Mouse (Mus musculus) stomach, postnatal 0 days (tissue): ENCODE results near the gene Ski.

Source experiments
- CTCF ChIP-seq: IDR thresholded peaks from 2 replicates; pipeline ENCODE4 v1.5.1; 2016; ENCODE audit warnings: antibody characterized with exemption, low read depth, mild to moderate bottlenecking, moderate library complexity
- EP300 ChIP-seq: optimal IDR thresholded peaks from 2 replicates; pipeline ENCODE3; 2016; ENCODE audit warnings: antibody characterized with exemption

DNA sequence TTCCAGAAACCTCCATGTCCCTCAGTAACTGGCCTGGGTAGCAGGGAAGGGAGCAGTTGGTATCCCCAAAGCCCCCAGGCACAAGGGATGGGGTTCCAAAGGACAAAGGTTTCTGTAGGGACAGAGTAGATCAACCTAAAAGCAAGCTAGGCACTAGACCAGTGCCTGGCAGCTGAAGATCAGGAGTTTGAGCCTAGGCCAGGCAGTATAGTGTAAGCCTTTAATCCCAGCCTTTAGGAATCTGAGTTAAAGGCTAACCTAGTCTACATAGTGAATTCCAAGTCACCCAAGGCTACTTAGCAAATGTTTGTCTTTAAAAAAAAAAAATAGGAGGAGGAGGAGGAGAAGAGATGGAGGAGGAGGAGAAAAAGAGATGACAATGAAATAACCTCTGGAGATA, 33.6 kb downstream of the Ski start:
- TF ChIP-seq CTCF (no peak), EP300 (no peak)
